Mouse (Mus musculus) bone marrow macrophage, adult 2 months (primary cell): ENCODE measurements around the gene Atp2b4.

ENCODE experiments used
- CTCF ChIP-seq: IDR thresholded peaks from 2 replicates; pipeline ENCODE4 v1.5.1; 2012; ENCODE audit warnings: low read depth, mild to moderate bottlenecking, low read length, moderate library complexity
- POLR2A ChIP-seq: IDR thresholded peaks from 2 replicates; pipeline ENCODE4 v1.6.1; 2012; ENCODE audit warnings: mild to moderate bottlenecking, low read depth, low read length, borderline replicate concordance

GRCm38 (mm10) chr1:133660466-133661202 lies 140.2 kb downstream of the Atp2b4 start, which contains the start of gene Zbed6:
- TF ChIP-seq POLR2A (no peak), CTCF (no peak)
